Mouse (Mus musculus): ENCODE results near the gene Irf2.
A peak's percentile ranks its signal among the peaks of the same experiment; 100 is the strongest.

Gene Irf2

DNA sequence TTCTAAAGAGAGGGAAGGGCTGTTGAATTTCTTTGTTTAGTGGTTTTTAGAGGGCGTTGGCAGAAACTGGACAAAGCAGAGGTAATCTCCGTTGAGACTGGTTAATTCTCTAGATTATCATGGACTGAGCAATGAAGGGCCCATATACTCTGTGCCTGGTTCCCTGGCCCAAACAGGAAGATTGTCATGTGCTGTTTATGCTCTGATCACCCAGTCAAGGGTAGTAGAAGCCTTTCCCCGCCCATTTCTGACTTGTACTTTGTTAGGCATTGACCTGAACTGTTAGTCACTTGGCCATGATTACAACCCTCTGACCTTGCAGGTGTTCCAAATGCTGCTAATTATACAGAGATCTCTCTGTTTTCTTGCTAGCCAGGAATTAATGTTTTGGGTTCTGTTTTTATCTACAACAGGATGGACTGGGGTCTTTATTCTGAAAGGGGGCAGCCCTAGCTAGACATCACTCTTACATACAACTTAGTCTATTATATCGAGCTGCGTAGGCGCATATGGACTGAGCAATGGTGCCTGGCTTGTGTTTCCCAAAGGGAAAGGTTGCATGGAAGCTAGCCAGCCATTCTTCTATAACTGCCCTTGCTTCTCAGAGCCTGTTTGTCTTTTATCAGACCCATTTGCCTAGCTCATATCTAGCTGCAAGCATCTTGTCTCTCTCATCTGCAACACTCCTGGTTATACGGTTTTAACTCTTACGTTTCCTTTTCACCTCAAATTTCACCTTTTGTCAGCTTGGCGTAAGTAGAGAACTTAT, 143.9 kb downstream of the Irf2 start:
- DNase-seq = no peak

DNA sequence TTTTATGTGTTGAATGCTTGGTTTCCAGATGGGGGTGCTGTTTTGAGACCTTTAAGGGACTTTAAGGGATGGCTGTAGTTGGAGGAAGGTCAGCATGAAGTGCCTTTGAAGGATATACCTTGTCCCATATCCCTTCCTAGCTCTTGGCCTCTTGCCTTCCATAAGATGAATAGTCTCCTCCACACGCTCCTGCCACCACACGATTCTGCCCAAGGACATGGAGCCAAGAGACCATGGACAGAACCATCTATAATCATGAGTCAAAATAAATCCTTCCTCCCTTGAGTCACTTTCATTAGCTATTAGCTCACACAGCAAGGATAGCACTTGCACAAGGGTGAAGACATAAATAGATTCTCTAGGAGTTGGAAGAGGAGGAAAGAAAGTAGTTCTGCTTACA, 146.3 kb downstream of the Irf2 start:
- no peak for DNase-seq

DNA sequence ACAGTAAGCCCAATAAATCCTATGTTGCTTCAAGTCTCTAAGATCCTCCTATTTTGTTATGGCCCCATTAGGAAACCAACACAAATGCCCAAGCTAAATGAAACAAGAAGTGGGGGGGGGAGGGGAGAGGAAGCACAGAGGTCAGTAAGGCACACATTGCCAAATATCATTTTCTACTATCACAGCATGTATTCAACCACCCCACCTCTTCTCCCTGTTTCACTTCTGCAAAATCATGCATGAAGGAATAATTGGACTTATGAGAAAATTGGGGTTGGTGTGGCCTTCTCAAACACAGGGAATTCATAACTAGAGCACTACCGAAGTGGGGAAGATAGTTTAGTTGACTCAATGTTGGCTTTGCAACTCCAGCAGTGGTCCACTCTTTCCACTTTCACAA, 146.7 kb downstream of the Irf2 start:
- DNase-seq = no peak

DNA sequence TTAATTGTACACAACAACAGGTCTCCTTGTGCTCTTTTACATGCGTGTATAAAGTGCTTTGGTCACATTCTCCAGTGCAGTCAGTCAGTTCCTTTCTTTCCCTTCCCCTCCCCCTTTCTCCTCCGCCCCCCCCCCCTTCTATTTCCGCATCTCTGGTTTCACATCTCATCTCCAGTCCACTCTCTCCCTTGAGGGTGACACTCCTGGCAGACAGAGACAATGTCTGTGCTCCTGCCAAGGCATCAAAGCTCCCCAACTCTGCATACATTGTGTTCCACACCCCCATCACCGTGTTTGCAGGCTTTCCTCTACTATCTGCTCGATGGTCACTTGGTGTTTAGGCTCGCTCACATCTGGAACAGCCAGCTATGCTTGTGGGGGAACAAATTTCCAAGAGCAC, 147.9 kb downstream of the Irf2 start:
- DNase-seq = no peak

DNA sequence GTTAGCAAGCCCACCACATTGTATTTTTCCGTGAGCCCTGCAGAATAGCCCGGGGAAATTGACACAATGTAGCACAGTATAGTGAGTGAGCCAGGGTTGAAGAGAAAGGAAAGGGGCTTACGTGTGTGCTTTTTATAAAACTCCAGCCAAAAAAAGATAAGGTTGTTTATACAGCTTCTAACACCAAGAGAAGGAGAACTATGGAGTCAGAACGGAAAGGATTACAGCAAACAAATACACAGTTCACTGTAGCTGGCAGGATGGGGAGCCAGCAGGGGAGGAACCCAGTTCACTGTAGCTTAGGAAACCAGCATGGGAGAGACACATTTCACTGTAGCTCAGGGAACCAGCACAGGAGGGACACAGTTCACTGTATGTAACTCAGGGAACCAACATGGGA, 149.0 kb downstream of the Irf2 start:
- DNase-seq = no peak

DNA sequence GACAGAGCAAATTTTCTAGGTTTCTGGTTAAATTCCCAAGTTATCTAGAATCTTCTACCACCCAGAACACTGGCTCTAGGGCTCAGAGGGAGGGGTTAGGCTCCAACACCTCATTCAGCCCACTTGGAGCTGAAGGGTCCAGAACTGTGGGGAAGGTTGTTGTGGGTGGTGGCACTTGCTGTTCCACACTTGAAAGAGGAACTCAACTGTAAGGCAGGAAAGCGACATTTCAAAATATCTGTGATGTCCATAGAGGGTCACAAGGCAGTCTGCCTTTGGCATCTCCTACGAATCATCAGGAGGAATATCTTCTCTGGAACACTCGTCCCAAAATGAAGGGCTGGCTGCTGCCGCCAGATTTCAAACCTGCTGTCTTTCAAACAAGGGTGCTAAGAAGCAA, 150.7 kb downstream of the Irf2 start:
- no peak for DNase-seq

DNA sequence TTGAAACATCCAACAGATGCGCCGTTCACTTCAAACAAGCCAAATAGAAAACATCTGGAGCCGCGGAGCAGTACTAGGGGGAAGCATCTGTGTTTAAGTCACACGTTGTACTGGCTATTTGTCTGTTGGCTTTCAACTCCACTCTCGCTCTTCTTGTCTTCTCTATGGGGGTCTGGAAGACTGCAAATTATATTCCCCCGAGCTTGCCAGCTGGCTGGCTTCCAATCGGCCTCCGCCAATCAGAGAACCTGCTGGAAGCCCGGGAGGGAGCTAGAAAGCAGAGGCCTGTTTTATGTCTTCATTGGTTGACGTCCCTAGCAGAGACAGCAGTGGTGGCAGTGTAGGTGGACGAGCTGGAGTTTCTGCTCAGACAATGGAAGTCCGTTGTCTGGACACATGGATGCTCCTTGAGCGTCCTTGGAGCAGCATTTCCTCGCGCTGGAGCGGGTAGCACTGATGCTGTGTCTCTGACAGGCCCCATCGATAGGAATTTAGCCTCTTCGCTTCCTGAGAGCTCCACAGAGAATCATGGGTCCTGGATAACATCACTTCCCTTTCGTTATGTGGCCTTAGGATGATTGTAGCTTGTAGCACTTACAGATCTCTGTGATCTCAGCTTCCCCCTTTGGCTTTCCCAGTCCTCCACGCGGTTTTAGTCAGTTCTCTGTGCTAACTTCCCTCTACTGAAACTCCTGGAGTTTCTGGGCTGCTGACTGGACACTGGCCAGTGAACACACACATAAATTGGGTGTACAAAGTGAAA, 153.2 kb downstream of the Irf2 start:
- peak; percentile 83 to 87 for DNase-seq

DNA sequence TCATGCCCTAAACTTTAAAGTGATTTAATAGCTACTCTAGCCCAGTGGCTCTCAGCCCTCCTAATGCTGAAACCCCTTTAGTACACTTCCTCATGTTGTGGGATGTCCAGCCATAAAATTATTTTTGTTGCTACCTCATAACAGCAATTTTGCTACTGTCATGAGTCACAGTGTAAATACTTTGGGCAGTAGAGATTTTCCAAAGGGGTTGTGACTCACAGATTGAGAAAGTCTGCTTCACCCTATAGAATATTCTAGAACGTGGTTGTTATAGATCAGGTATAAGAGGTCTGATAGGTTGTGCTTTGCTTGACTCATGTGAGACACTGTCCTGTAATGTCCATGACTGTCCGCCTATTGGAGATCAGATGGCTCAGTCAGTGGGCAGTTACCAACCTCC, 154.9 kb downstream of the Irf2 start:
- DNase-seq = no peak

DNA sequence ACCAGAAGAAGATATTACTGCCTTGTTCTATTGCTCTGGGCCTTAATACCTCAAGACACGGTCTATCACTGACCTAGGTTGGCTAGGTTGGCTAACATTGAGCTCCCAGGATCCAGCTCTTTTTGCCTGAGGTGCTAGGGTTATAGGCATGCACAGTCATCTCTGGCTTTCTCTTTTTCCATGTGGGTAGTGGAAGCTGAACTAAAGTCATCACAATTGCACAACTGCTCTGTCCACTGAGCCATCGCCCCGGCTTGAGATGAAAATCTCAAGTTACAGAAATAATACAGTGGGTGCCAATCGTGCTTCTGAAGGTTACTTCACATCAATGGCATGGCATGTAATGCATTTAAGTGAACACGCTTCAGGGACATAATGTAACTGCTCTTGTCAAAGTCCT, 156.5 kb downstream of the Irf2 start:
- no peak for DNase-seq

DNA sequence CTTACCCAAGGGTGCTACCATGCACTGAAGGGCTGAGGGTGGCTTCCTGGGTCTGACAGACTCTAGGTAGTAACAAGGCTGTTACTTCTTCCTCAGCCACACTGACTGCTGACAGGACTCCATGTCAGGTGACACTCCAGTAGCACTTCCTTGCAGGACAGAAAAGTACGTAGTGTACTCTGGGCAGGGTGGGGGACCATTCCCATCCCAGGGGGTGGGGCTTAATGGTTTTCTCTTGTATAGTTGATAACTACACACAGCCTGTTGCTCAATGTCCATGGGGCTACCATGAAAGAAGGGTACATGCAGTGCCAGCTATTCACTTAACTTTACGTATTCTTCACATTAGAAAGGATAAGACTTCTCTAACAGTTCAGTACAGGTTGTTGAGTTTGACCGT, 157.2 kb downstream of the Irf2 start:
- no peak for DNase-seq

All from kidney, postnatal 4 days (tissue).